Mouse (Mus musculus): ENCODE measurements around the gene En2.

Gene En2

GRCm38 (mm10) chr5:28165358-28166255, at the start of gene En2:
Gene En2 (plus strand): TSS chr5:28165694.
- peak; percentile 79 for DNase-seq (ENCODE audit: low spot score)

GRCm38 (mm10) chr5:28117251-28117880, 48.1 kb upstream of the En2 start:
- no peak for DNase-seq (ENCODE audit: low spot score)

GRCm38 (mm10) chr5:28117882-28118530, 47.5 kb upstream of the En2 start:
- no peak for DNase-seq (ENCODE audit: low spot score)

GRCm38 (mm10) chr5:28118531-28118925, 47.0 kb upstream of the En2 start:
- DNase-seq (ENCODE audit: low spot score): no peak

DNA sequence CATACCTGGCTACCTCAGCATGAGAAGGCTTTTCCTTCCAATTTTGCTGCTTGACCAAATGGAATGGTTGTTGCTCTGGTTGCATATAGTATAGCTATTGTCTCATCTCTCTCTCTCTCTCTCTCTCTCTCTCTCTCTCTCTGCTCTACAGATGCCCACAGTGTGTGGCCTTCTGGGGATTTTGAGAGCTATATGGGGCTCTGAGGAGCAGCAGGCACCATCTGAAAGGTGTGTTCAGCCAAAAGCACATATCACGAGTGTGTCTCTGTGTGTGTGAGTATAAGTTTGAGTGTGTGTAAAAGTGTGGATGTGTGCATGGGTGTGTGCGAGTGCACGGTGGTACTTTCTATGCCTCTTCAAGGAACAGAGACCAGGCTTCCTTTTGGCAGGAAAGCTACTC, 45.9 kb upstream of the En2 start:
- DNase-seq (ENCODE audit: low spot score): no peak

DNA sequence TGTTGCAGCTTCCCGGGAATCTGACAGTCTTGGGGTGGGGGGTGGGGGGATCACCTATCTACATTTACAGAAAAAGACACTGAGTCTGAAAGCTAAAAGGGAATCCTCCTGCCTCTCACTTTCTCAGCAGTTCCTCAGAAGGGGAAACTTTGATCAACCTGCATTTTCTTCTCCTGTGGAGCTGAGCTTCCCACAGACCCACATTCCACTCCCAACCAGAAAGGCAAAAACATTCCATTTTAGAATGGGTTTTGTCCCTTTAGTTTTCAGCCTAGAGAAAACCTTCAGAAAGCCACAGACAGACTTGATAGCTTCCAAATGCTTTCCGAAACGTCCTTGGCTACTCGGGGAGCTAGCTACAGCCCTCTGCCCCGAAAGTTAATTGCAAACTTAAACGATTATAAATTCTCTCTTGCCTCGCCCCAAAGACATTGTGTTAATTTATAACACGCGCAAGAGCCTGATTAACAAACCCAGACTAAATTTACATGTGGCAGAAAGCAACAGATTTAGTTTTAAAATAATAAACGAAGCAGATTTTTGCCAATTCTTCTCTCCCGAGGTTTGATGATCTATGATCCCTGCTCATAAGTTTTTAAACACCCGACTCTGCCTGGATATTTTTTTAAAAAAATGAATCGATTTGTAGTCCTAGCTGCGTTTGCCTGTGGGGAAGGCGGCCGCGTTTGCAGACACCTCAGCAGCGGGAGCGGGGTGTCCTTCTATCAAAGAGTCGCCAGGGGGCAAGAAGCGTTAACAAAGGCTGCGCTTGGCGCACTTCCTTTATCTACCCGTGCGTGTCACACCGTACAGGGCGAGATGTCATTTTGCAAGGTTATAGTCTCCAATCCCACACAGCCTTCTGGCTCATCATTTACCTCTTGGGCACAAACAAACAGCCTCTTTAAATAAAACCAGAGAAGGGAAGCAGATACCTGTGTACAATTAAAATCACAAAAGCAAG, 42.7 kb upstream of the En2 start:
- peak; percentile 90 for DNase-seq (ENCODE audit: low spot score)

DNA sequence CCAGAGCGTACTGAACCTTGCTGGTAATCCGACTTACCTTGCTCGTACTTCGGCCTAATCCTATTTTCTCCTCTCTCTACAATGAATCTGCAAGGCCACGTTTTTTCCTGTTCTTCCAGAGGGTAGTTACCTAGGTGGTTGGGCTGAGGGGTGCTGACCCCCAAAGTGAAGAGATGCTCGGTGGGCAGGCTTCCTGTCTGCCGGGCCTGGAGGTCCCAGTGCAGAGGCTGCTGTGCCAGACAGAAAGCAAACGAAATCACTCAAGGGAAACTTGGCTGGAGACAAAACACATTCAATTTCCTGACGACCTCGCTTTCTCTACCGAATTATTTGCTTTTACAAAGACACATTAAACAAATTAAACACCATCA, 42.1 kb upstream of the En2 start:
- no peak for DNase-seq (ENCODE audit: low spot score)

DNA sequence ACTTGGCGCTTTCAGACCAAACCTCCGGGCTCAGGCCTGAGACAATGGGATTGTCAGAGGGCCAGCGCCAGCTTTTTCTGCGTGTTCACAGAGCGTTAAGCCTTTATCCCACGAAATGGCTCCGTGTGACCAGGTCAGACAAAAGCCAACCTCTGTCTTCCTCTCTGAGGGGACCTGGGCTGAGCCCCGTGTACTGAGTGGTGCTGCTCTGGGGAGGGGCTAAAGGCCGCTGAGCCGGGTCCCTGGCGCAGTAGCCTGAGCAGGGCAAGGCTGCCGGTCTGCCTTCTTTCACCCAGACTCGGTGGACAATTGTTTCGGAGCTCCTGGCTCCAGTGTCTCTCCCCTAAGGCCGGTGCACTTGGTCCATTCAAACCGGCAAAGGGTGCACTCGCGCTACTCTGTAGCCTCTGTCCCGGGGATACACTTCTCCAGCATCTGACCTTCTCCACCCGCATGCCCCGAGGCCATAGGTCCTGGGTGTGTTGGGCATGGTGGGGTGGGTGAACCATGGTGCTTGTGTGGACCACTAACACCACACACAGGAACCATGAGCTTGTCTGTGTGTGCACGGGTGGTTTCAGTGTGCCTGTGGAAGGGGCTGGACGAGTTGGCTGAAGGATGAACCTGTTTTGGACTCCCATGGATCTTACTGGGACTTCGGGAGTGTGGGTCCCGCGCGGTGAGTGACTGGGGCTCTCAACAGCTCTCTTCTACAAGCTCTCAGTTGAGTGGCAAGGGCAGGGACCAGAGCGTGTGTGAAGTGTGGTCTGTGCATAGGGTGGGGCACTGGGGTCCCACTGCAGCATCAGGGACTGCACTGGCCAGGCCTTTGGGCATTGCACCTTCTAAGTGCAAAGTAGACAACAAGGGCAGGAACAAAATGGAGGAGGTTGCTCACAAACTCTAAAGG, 40.9 kb upstream of the En2 start:
- DNase-seq (ENCODE audit: low spot score): peak; percentile 52

- DNase-seq (ENCODE audit: low spot score): no peak
Measured at GRCm38 (mm10) chr5:28128851-28129250, 36.6 kb upstream of the En2 start.

DNA sequence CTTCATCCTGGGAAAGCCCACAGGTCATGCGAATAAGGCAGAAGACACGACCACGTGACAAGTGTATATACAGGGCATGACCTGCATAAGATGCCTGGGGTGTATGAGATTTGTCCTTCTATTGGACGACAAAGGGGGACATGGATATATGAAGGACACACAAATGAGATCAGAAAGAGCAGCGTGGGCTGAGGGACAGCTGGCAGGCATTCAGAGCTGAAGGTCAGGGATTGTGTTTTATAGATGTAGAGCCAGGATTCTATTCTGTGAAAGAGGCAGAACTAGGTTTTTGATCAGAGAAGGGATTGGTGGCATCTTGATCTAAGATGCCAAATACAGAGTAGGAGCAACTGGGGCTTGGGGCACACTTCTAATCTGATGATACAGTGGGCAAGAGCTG, 33.3 kb upstream of the En2 start:
- no peak for DNase-seq (ENCODE audit: low spot score)

- DNase-seq (ENCODE audit: low spot score): no peak
Measured at GRCm38 (mm10) chr5:28136438-28136837, 29.1 kb upstream of the En2 start.

DNA sequence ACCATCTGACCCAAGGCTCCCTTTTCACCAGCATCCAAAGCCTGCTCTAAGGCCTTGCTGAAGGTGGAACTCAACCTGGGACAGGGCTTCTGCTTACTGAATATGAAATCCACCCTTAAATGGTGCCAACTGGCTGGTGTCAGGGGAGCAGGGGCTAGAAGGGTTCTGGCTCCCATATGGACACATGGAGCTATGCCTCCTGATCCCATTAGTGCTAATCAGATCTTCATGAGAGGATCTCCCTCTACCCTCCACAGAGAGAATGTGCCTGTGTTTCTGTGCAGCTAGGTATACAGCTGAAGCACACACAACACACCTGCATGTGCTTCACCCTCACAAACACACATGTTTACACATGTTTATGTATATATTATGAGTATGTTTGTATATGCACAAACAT, 20.9 kb upstream of the En2 start:
- DNase-seq (ENCODE audit: low spot score): no peak

DNA sequence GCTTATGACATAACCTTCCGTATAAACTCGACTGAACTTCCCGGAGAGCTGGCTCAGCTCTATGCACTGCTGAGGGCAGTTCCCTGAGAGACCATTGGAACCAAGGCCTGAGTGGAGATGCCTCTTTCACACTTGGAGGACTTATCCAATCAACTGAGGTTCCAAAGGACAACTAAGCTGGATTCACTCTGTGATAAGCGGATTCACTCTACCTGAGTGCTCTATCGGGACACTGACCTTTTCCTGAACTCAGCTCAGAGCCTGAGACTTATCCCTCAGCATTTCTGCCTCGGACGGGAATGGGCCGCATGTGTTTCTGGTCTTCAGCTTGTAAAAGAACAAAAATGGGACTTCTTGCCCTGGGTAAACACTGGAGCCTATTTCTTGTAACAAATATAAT, 19.5 kb upstream of the En2 start:
- DNase-seq (ENCODE audit: low spot score): no peak

DNA sequence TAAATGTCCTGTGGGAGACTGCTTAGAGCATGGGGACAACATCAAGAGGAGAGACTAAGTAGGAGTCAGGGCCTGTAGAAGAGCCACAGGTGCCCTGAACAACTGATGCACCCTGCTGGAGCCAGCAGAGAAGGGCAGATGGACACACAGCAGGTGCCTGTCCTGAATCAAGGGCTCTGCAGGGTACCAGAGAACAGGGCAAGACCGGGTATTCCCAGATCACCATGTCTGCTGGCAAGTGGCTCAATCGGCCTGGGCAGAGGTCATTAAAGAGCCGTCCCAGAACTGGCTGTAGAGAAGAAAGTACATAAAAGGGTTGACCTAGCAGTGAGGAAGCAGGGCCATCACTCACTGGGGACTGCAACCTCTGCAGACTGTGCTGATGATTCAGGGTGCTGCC, 17.0 kb upstream of the En2 start:
- DNase-seq (ENCODE audit: low spot score): no peak

- DNase-seq (ENCODE audit: low spot score): peak; percentile 88
Measured at GRCm38 (mm10) chr5:28149436-28149835, 16.1 kb upstream of the En2 start.

DNA sequence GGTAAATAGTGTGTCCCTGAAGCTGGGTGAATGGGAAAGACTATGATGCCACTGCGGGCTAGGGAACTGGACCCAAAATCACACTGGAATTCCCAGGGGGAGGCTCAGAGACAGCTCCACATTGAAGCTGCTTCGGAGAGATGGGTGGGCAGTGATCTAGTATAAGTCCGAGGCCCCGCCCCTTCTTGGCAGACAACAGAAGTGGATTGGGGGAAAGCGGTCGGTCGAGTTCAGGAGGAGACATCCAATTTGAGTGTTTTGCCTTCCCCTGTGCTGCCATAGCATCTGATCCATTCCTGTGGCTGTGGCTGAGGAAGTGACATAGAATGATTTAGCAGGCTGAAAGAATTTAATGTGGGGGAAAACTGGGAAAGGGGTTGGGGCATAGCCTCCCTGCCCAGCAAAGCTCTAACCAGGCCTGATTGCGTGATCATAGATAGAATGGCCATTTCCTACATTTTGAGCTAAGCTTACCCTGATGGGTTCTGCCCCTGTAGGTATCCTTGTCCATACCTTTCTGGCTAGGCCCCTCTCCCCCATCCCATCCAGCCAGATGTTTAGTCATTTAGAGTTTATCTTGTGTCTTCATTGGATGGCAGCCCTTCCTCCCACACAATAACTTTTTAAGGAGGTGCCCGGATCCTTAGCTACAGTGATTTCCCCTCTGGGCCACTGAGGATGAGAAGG, 8.3 kb upstream of the En2 start:
- no peak for DNase-seq (ENCODE audit: low spot score)

- no peak for DNase-seq (ENCODE audit: low spot score)
Measured at GRCm38 (mm10) chr5:28157781-28158180, 7.7 kb upstream of the En2 start.

GRCm38 (mm10) chr5:28158308-28159071, 7.0 kb upstream of the En2 start:
- DNase-seq (ENCODE audit: low spot score): no peak

GRCm38 (mm10) chr5:28159072-28159458, 6.4 kb upstream of the En2 start:
- no peak for DNase-seq (ENCODE audit: low spot score)

Data from retina, embryonic 14.5 days (tissue).